Mouse (Mus musculus) retina, adult 2 months (tissue): ENCODE measurements at regions not wholly inside any gene's neighbourhood (a gene's known extent, or its start where the extent isn't known, plus 50 kb on each side); places are given as distances from the start of the nearest gene placed in this dataset.

Source experiments
- DNase-seq: peaks from one replicate; pipeline ENCODE4 v3.0.0-alpha.2; 2012; ENCODE audit warnings: low read depth, low spot score

DNA sequence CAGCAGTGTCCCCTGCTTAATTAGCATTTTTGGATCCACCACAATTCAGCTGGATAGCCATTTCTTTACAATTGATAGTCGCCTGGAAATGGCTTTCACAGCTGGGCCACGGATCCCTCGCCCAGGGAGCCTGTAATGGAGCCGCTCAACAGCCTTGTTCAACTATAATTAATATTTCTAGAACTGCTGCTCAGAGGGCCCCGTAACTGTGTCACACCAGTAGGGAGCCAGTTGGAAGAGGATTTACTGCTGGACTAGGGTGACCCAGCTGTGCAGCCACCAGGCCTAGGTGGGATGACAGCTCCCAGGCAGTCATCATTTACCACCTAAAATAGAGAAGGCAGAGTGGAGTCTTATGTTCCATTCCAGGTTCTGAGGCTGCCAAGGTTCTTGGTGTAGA lies 529.2 kb downstream of the Nr2f2 start:
- DNase-seq = no peak

GRCm38 (mm10) chr7:69827251-69827650 lies 539.3 kb downstream of the Nr2f2 start:
- no peak for DNase-seq

- DNase-seq = no peak
Measured at GRCm38 (mm10) chr7:69820570-69820969, 546.0 kb downstream of the Nr2f2 start.

DNA sequence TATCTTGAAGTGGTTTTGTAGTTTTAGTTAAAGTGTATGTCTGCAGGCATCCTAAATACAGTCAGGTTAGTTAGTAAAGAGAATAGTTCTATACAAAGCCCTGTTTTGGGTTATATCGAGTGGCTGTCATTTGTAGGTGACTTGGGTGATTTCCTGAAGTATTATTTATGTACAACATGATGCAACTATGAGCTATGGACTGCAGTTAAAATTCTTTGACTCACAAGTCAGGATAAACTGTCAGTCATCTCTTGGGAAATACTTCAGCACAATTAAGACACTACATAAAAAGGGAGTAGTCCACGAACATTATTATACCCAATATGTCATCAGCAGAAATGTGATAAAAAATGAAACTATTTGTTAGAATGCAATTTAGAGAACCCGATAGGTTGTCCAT lies 554.2 kb downstream of the Nr2f2 start:
- DNase-seq = no peak

GRCm38 (mm10) chr7:69810873-69811272 lies 555.7 kb downstream of the Nr2f2 start:
- no peak for DNase-seq

DNA sequence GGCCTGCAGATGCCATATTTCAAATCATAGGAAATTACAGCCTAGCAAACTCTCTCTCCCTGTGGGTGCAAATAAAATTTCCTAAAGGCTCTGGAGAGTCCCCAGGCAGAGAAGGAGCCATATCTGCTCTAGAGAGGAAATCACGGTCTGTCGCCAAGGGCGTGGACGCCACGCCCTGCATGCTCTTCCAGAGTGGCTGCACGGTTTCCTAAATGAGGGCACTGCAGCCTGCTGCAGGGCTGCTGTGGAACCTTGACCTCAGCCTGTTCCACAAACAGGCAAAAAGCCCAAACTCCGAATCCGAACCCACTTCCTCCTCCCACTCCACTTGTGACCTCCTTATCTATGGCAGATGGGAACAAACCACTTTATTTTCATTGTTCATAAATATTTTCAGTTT lies 559.3 kb downstream of the Nr2f2 start:
- DNase-seq = no peak

DNA sequence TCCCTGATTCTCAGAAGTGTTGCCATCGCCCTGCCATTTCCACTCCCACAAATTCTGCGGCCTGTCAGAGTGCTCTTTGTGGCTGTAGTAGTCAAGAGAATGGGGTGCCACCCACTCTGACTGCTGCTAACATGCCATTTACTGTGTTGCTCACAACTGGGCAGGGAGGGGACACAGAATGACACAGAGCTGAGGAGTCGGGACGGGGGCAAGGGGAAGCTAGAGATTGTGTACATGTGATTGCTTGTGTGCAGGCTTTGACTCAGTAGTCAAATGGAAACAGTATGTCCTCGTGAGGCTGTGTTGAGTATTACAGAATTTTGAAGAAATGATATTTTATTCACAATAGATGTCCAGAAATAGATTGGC lies 595.6 kb downstream of the Nr2f2 start:
- no peak for DNase-seq

DNA sequence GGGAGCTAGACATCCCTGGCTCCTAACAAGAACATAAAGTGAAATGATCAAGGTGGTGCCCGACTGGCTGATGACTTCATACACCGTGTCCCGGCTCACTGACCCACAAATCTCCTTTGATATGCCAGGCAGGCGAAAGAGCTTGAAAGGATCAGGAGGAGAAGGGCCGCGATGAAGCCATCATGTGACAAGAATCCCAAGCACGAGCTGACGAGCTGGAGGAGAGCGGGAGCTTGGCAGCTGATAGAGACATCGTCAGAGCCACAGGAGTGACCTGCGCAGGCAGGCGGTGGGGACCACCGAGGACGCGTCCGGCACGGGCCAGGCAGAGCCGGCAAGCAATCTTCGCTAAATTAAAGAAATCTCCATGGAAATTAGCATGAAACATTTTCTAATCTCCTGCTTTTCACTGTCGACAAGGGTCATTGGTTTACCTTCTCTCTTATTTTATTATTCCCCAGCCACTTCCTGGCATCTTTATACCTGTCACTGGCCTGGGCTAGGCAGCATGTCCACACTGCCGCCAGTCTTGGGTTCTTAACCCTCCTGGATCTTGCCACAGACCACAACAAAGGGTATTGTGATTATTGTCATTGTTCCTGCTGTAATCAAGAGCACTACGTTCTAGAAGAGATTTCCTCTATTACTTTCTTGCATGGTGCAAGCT lies 596.1 kb downstream of the Nr2f2 start:
- DNase-seq = no peak

- no peak for DNase-seq
Measured at GRCm38 (mm10) chr7:69766451-69766850, 600.1 kb downstream of the Nr2f2 start.

GRCm38 (mm10) chr7:69740495-69740894 lies 626.0 kb downstream of the Nr2f2 start:
- no peak for DNase-seq

DNA sequence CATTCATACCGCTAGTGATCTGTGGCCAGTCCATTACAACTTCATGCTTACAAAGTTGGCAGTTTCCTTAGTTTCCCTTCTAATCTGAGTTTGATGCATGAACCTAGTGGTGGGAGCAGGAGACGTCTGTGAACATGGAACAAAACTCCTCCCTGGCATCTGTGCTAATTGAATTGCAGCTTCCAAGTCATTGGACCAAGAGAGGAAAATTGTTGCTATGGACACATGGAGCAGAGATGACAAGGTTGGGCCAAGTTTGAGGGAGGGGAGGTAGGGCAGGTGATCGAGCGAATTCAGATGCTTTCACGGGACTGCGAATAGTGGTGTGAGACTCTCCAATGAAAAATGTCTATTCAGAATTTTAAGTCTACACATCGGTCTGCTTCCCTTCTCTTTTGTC lies 627.5 kb downstream of the Nr2f2 start:
- no peak for DNase-seq

DNA sequence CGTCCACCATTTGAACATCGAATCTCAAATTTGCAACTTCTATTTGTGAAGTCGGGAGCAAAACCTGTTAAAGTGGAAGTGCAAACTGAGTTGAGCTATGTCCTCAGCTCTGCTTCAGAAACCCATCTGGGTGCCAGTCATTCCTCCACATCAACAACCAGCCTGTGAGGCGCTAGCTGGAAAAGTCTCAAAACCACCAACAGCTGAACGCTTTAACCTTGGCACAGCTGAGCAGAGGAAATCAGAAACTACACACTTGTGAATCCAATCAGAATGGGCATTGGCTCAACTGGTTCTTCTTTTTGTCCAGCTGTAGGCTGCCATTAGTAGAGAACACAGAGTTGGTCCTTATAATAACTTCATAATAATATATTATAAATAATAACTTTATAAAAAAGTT lies 651.5 kb downstream of the Nr2f2 start:
- no peak for DNase-seq

- no peak for DNase-seq
Measured at GRCm38 (mm10) chr7:69670211-69670610, 696.3 kb downstream of the Nr2f2 start.

GRCm38 (mm10) chr7:69655583-69655982 lies 711.0 kb downstream of the Nr2f2 start:
- no peak for DNase-seq

GRCm38 (mm10) chr7:69645449-69645848 lies 721.1 kb downstream of the Nr2f2 start:
- DNase-seq = no peak

DNA sequence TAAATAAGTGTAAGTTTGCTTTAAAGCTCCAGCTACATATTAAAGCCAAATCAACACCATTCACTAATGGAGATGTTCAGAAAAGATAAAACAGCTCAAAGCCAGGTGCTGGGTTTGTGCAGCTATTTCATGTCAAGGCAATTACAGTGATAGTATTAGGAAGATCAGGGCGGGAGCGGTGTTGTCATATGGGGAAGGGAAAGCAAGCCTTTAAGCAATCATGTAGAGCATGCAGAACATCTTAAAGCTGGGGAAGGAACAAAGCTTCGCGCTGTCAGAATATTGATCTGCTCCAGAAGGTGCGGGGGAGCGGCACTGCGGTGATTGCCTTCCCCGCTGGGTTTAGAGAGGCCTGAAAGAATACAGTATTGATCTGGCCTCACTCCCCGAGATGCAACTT lies 724.9 kb downstream of the Nr2f2 start:
- no peak for DNase-seq

DNA sequence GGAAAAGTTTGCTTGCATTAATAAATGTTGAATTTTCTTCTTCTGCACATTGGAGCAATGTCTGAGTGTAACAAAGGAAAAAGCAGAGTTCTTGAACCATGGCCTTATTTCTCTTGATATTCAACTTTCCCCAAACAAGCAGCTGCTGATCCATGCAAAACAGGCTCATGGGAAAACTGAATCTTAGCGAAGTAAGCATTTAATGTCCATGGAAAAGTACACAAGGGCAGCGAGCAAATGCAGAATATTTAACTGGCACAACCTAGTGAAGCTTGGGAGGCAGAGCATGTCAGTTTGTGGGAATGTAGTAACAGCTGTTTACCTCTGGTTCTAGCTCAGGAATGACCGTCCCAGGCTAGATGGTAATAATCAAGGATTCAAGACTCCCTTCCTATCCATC lies 766.7 kb downstream of the Nr2f2 start:
- no peak for DNase-seq

DNA sequence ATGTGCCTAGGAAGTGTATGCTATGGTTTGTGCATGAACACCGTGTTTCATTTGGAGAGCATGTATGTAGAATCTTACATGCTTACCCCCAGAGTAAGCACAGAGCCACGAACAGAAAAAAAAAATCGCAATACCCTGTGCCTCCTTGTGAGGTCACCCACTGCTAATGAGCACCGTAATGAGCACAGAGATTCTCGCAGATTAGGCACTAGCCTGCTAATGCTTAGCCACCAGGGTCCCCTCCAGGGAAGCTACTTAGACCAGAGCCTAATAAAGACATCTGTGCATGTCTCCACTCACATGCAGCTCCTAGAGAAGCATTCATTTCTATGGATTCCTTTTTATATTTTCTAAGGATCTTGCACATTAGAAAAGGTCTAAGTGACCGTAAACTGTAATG lies 780.8 kb downstream of the Nr2f2 start:
- DNase-seq = no peak

- no peak for DNase-seq
Measured at GRCm38 (mm10) chr7:69585131-69585530, 781.4 kb downstream of the Nr2f2 start.

- DNase-seq = no peak
Measured at GRCm38 (mm10) chr7:69584516-69584915, 782.0 kb downstream of the Nr2f2 start.

GRCm38 (mm10) chr7:69583901-69584300 lies 782.6 kb downstream of the Nr2f2 start:
- DNase-seq = no peak

GRCm38 (mm10) chr7:69581668-69582067 lies 784.9 kb downstream of the Nr2f2 start:
- DNase-seq = no peak

GRCm38 (mm10) chr7:69578958-69579810 lies 787.4 kb downstream of the Nr2f2 start:
- DNase-seq = no peak
